Mouse (Mus musculus): ENCODE data around the gene Iqcf4. TPM values are rescaled to one million over a fixed set of nuclear protein-coding genes. Genes with fewer than 3 reads are reported as not detected.

The Iqcf4 gene
- polyA plus RNA-seq (2014; fragmentation: Nextera tagmentation; extraction: Ambion mirVana) = not detected in 2 replicates

DNA sequence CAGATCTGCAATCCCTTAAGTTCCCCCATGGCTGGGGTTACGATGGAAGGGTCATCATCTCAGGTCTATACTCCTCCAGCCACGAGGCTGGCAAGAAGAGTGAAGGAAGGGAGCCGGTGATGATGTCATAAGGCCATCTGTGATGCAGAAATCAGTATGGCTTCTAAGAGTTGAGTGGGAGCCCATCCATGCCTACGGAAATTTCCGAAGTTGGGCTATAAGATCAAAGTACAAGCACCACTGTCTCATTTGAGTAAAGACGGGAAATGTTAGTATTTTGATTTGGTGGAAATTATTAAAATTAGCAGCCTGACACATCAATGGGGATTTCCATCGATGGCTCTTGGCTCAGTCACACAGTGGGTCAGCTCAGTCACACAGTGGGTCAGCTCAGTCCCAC lies at the start of gene Iqcf4:
Iqcf4 (minus strand) TSS at position 101 of the 400 bp plus-strand sequence.
- Histone ChIP-seq H3K9me3 (ENCODE audit: low read depth, low read length) (no peaks in the 10 kb centered on the region), H3K9ac (no peak within 1 kb of the TSS), H3K4me2 (no peak within 1 kb of the TSS), H3K27me3 (ENCODE audit: insufficient read depth, low read length) (no peaks in the 10 kb centered on the region), H3K4me1 (ENCODE audit: insufficient read depth) (no peaks in the 10 kb centered on the region), H3K36me3 (ENCODE audit: insufficient read depth) (no peaks in the 10 kb centered on the region), H3K27ac (ENCODE audit: low read depth) (no peak within 1 kb of the TSS), H3K4me3 (ENCODE audit: low read depth, low read length) (no peak within 1 kb of the TSS)
- ATAC-seq (ENCODE audit: insufficient read depth) = no peak
- no peak for TF ChIP-seq CTCF (IDR thresholded peaks at IDR 0.05; ENCODE audit: low read depth)
- no peak for DNase-seq
- WGBS = 81% methylated on average over 7 of the region's 7 CpGs

- Histone ChIP-seq H3K36me3 (ENCODE audit: insufficient read depth) (no peaks in the 10 kb centered on the region), H3K27ac (ENCODE audit: low read depth) (no peak overlapping the region), H3K4me3 (ENCODE audit: low read depth, low read length) (no peak overlapping the region), H3K9me3 (ENCODE audit: low read depth, low read length) (no peaks in the 10 kb centered on the region), H3K4me2 (no peak overlapping the region), H3K27me3 (ENCODE audit: insufficient read depth, low read length) (no peaks in the 10 kb centered on the region), H3K4me1 (ENCODE audit: insufficient read depth) (no peaks in the 10 kb centered on the region), H3K9ac (no peak overlapping the region)
- TF ChIP-seq CTCF (IDR thresholded peaks at IDR 0.05; ENCODE audit: low read depth) = no peak
- DNase-seq (no peak), ATAC-seq (ENCODE audit: insufficient read depth) (no peak)
- 78% methylated on average over 3 of the region's 3 CpGs for WGBS
Measured at GRCm38 (mm10) chr9:106617496-106617895, 46.7 kb upstream of the Iqcf4 start.

GRCm38 (mm10) chr9:106616306-106616705 lies 45.5 kb upstream of the Iqcf4 start:
- H3K9ac ChIP-seq = no peak overlapping the region
- WGBS = 74% methylated on average over 9 of the region's 9 CpGs
- H3K9me3 ChIP-seq (ENCODE audit: low read depth, low read length) = no peaks in the 10 kb centered on the region
- H3K4me3 ChIP-seq (ENCODE audit: low read depth, low read length) = no peak overlapping the region
- no peak overlapping the region for H3K4me2 ChIP-seq
- H3K27ac ChIP-seq (ENCODE audit: low read depth) = no peak overlapping the region
- no peaks in the 10 kb centered on the region for H3K36me3 ChIP-seq (ENCODE audit: insufficient read depth)
- TF ChIP-seq CTCF (IDR thresholded peaks at IDR 0.05; ENCODE audit: low read depth) = no peak
- no peaks in the 10 kb centered on the region for H3K27me3 ChIP-seq (ENCODE audit: insufficient read depth, low read length)
- DNase-seq = no peak
- no peaks in the 10 kb centered on the region for H3K4me1 ChIP-seq (ENCODE audit: insufficient read depth)
- ATAC-seq (ENCODE audit: insufficient read depth) = no peak

GRCm38 (mm10) chr9:106614616-106615015 lies 43.8 kb upstream of the Iqcf4 start:
- Histone ChIP-seq H3K4me3 (ENCODE audit: low read depth, low read length) (no peak overlapping the region), H3K27me3 (ENCODE audit: insufficient read depth, low read length) (no peaks in the 10 kb centered on the region), H3K4me1 (ENCODE audit: insufficient read depth) (no peaks in the 10 kb centered on the region), H3K27ac (ENCODE audit: low read depth) (no peak overlapping the region), H3K9ac (no peak overlapping the region), H3K9me3 (ENCODE audit: low read depth, low read length) (no peaks in the 10 kb centered on the region), H3K4me2 (no peak overlapping the region), H3K36me3 (ENCODE audit: insufficient read depth) (no peaks in the 10 kb centered on the region)
- no peak for ATAC-seq (ENCODE audit: insufficient read depth)
- no peak for TF ChIP-seq CTCF (IDR thresholded peaks at IDR 0.05; ENCODE audit: low read depth)
- WGBS = 15% methylated on average over 3 of the region's 3 CpGs
- peak; percentile 37 for DNase-seq

- TF ChIP-seq CTCF (IDR thresholded peaks at IDR 0.05; ENCODE audit: low read depth) = no peak
- Histone ChIP-seq H3K27me3 (ENCODE audit: insufficient read depth, low read length) (no peaks in the 10 kb centered on the region), H3K4me3 (ENCODE audit: low read depth, low read length) (no peak overlapping the region), H3K27ac (ENCODE audit: low read depth) (no peak overlapping the region), H3K4me1 (ENCODE audit: insufficient read depth) (no peaks in the 10 kb centered on the region), H3K9me3 (ENCODE audit: low read depth, low read length) (no peaks in the 10 kb centered on the region), H3K9ac (no peak overlapping the region), H3K36me3 (ENCODE audit: insufficient read depth) (no peaks in the 10 kb centered on the region), H3K4me2 (no peak overlapping the region)
- WGBS = 57% methylated on average over 2 of the region's 2 CpGs
- no peak for DNase-seq
- no peak for ATAC-seq (ENCODE audit: insufficient read depth)
Measured at GRCm38 (mm10) chr9:106613951-106614350, 43.2 kb upstream of the Iqcf4 start.

- no peak overlapping the region for H3K4me2 ChIP-seq
- TF ChIP-seq CTCF (IDR thresholded peaks at IDR 0.05; ENCODE audit: low read depth) = no peak
- H3K27ac ChIP-seq (ENCODE audit: low read depth) = no peak overlapping the region
- DNase-seq = no peak
- no peaks in the 10 kb centered on the region for H3K4me1 ChIP-seq (ENCODE audit: insufficient read depth)
- WGBS = 77% methylated on average over 4 of the region's 4 CpGs
- H3K9me3 ChIP-seq (ENCODE audit: low read depth, low read length) = no peaks in the 10 kb centered on the region
- H3K4me3 ChIP-seq (ENCODE audit: low read depth, low read length) = no peak overlapping the region
- ATAC-seq (ENCODE audit: insufficient read depth) = no peak
- H3K36me3 ChIP-seq (ENCODE audit: insufficient read depth) = no peaks in the 10 kb centered on the region
- H3K27me3 ChIP-seq (ENCODE audit: insufficient read depth, low read length) = no peaks in the 10 kb centered on the region
- no peak overlapping the region for H3K9ac ChIP-seq
Measured at GRCm38 (mm10) chr9:106610727-106611126, 39.9 kb upstream of the Iqcf4 start.

DNA sequence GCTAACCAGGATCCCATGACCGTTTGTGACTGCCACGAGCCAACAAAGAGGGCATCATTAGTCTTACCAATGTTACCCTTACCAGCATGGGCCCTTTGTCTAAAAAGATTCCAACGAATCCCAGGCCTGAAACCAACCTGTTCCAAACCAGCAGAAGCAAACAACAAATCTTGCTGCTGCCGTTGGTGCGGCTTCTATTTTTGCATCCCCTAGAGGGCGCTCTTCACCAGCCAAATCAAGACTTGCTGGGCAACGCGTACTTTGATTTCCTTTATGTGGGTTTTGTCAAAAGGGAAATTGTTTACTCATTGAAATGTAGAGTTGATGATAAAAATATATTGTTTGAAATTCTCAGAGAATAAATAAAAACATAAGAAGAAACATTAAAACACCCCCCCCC lies 29.8 kb upstream of the Iqcf4 start:
- Histone ChIP-seq H3K27me3 (ENCODE audit: insufficient read depth, low read length) (no peaks in the 10 kb centered on the region), H3K9ac (no peak overlapping the region), H3K36me3 (ENCODE audit: insufficient read depth) (no peaks in the 10 kb centered on the region), H3K9me3 (ENCODE audit: low read depth, low read length) (no peaks in the 10 kb centered on the region), H3K4me1 (ENCODE audit: insufficient read depth) (no peaks in the 10 kb centered on the region), H3K4me2 (no peak overlapping the region), H3K27ac (ENCODE audit: low read depth) (no peak overlapping the region), H3K4me3 (ENCODE audit: low read depth, low read length) (no peak overlapping the region)
- ATAC-seq (ENCODE audit: insufficient read depth) = no peak
- TF ChIP-seq CTCF (IDR thresholded peaks at IDR 0.05; ENCODE audit: low read depth) = peak; percentile 74
- peak; percentile 78 for DNase-seq
- WGBS = 24% methylated on average over 8 of the region's 8 CpGs

GRCm38 (mm10) chr9:106598466-106598865 lies 27.7 kb upstream of the Iqcf4 start:
- Histone ChIP-seq H3K9ac (no peak overlapping the region), H3K36me3 (ENCODE audit: insufficient read depth) (no peaks in the 10 kb centered on the region), H3K4me1 (ENCODE audit: insufficient read depth) (no peaks in the 10 kb centered on the region), H3K27ac (ENCODE audit: low read depth) (no peak overlapping the region), H3K9me3 (ENCODE audit: low read depth, low read length) (no peaks in the 10 kb centered on the region), H3K4me2 (no peak overlapping the region), H3K27me3 (ENCODE audit: insufficient read depth, low read length) (no peaks in the 10 kb centered on the region), H3K4me3 (ENCODE audit: low read depth, low read length) (no peak overlapping the region)
- ATAC-seq (ENCODE audit: insufficient read depth) = no peak
- TF ChIP-seq CTCF (IDR thresholded peaks at IDR 0.05; ENCODE audit: low read depth) = no peak; the same call in 1 of the 2 replicates
- 34% methylated on average over 7 of the region's 7 CpGs for WGBS
- DNase-seq = no peak
